Mouse (Mus musculus): Measurements from ENCODE around the gene Tfcp2.

- no peak for TF ChIP-seq MAFK (IDR thresholded peaks at IDR 0.05; ENCODE audit: insufficient read depth, low read depth, low read length)
- TF ChIP-seq ZNF384 (IDR thresholded peaks at IDR 0.05; ENCODE audit: low read depth, low read length): no peak
- TF ChIP-seq CHD2 (IDR thresholded peaks at IDR 0.05; ENCODE audit: low read depth, low read length): no peak
- no peak for TF ChIP-seq HCFC1 (IDR thresholded peaks at IDR 0.05; ENCODE audit: borderline replicate concordance, insufficient read depth, low read length)
These were observed 89.7 kb downstream of the Tfcp2 start for GRCm38 (mm10) chr15:100462086-100462485.

All from ES-E14 (cell line).